Mouse (Mus musculus): ENCODE results near the gene Mmp11.

Mmp11 gene

GRCm38 (mm10) chr10:75935680-75936541 lies at the start of gene Mmp11:
TSS of gene Mmp11 (minus strand) at chr10:75936496.
- no peak for DNase-seq (ENCODE audit: low spot score)

- no peak for DNase-seq (ENCODE audit: low spot score)
Observed at GRCm38 (mm10) chr10:75979432-75979831, 43.1 kb upstream of the Mmp11 start.

GRCm38 (mm10) chr10:75978835-75979157 lies 42.5 kb upstream of the Mmp11 start:
- no peak for DNase-seq (ENCODE audit: low spot score)

- no peak for DNase-seq (ENCODE audit: low spot score)
Observed at GRCm38 (mm10) chr10:75978119-75978834, 42.0 kb upstream of the Mmp11 start.

GRCm38 (mm10) chr10:75975216-75975615 lies 38.9 kb upstream of the Mmp11 start:
- no peak for DNase-seq (ENCODE audit: low spot score)

- DNase-seq (ENCODE audit: low spot score), result no peak
Observed at GRCm38 (mm10) chr10:75973846-75974245, 37.5 kb upstream of the Mmp11 start.

- no peak for DNase-seq (ENCODE audit: low spot score)
Observed at GRCm38 (mm10) chr10:75954381-75954811, 18.1 kb upstream of the Mmp11 start, which contains the start of gene Gm5134. TSS of gene Gm5134 (plus strand) at chr10:75954514.

GRCm38 (mm10) chr10:75951424-75952050 lies 15.2 kb upstream of the Mmp11 start:
- DNase-seq (ENCODE audit: low spot score), result no peak

- DNase-seq (ENCODE audit: low spot score), result no peak
Observed at GRCm38 (mm10) chr10:75950791-75951210, 14.5 kb upstream of the Mmp11 start.

- no peak for DNase-seq (ENCODE audit: low spot score)
Observed at GRCm38 (mm10) chr10:75949053-75950045, 13.1 kb upstream of the Mmp11 start.

GRCm38 (mm10) chr10:75948079-75948478 lies 11.8 kb upstream of the Mmp11 start:
- no peak for DNase-seq (ENCODE audit: low spot score)

- DNase-seq (ENCODE audit: low spot score), result no peak
Observed at GRCm38 (mm10) chr10:75945896-75946295, 9.6 kb upstream of the Mmp11 start.

- no peak for DNase-seq (ENCODE audit: low spot score)
Observed at GRCm38 (mm10) chr10:75945213-75945612, 8.9 kb upstream of the Mmp11 start.

GRCm38 (mm10) chr10:75944066-75944772 lies 7.9 kb upstream of the Mmp11 start:
- DNase-seq (ENCODE audit: low spot score), result no peak

- DNase-seq (ENCODE audit: low spot score), result no peak
Observed at GRCm38 (mm10) chr10:75942736-75943477, 6.6 kb upstream of the Mmp11 start, which contains the start of gene Vpreb3. TSS of gene Vpreb3 (plus strand) at chr10:75943057.

GRCm38 (mm10) chr10:75941042-75941824 lies 4.9 kb upstream of the Mmp11 start:
- no peak for DNase-seq (ENCODE audit: low spot score)

- DNase-seq (ENCODE audit: low spot score), result no peak
Observed at GRCm38 (mm10) chr10:75940520-75940919, 4.2 kb upstream of the Mmp11 start, which contains the start of gene Gm867. TSS of gene Gm867 (minus strand) at chr10:75940672.

GRCm38 (mm10) chr10:75939481-75940234 lies 3.4 kb upstream of the Mmp11 start:
- DNase-seq (ENCODE audit: low spot score), result no peak

Measured in ovary, postnatal 10 days (tissue).